Mouse (Mus musculus) T-helper 2 cell (primary cell): ENCODE data around the gene Rergl.

Source experiments
- in situ Hi-C: fragments of 300-600 bp; cut with MboI, MseI; formaldehyde crosslinking; loops from one replicate; pipeline ENCODE4 v1.15.1; 2025; ENCODE audit warnings: high pct_unique_total_duplicates

The Rergl gene

GRCm38 (mm10) chr6:139501876-139502275 lies at the start of gene Rergl:
Gene Rergl (minus strand): TSS chr6:139501976.
- in situ Hi-C loops, result no loop called here

DNA sequence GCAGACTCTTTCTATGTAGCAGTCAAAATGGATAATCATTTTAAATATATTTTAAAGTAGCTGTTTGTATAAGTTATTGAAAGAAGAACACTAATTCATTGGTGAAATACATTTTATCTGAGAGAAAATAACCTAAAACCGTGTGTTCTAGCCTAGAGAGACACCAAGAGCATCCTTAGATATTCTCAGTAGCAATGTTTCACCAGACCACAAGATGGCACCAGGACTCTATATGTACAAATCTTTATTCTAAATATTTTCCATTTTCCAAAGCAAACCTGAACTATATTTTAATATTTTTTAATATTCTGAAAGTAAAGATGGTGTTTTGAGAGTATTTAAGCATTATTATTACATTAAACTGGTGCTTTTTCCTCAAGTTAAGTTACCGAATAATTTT lies 36.7 kb upstream of the Rergl start:
- in situ Hi-C loops, result no loop called here

GRCm38 (mm10) chr6:139525406-139525805 lies 23.6 kb upstream of the Rergl start:
- in situ Hi-C loops, result no loop called here

DNA sequence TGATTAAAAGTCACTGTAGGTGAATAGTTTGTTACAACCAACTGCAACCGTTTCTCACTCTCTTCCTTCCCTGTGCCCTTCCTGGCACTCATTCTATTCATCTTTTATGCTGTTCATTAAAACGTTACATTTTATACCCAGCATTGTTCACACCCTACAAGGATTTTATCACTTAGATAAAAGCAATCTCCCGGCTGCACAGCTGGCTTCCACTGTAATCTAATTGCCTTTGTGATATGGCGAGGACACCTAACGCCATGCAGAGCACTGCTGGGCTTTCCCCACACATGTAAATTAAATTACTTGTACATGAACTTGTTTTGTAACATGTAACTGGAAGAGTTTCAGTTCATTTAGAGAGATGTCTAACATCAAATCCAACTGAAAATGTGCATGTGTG lies 22.5 kb upstream of the Rergl start:
- in situ Hi-C loops, result no loop called here

DNA sequence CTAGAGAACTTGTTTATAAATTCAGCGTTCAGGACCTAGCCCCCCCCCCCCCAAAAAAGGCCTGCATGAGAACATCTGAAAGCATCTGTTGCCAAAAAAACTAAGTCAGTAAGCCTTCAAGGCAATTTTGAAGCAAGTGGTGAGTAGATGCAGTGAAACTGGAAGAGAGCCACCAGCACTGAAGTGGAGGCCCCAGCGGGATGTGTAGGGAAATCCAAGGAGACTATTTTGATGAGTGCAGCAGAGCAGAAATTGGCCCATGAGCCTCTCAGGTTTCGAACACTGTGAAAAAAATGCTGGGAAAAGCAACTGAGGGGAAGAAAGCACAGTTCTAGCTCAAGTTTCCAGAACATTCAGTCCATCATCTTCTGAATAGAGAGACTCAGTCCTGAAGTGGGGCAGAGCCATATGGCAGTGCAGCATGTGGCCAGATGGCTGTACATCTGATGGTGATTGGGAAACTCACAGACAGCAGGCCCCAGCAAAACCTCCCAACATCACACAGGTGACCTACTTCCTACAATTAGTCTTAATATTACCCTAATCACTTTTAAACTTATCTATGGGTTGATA lies 13.2 kb upstream of the Rergl start:
- in situ Hi-C loops, result no loop called here

- in situ Hi-C loops, result no loop called here
These were observed 22.0 kb downstream of the Rergl start for GRCm38 (mm10) chr6:139479730-139480129.

DNA sequence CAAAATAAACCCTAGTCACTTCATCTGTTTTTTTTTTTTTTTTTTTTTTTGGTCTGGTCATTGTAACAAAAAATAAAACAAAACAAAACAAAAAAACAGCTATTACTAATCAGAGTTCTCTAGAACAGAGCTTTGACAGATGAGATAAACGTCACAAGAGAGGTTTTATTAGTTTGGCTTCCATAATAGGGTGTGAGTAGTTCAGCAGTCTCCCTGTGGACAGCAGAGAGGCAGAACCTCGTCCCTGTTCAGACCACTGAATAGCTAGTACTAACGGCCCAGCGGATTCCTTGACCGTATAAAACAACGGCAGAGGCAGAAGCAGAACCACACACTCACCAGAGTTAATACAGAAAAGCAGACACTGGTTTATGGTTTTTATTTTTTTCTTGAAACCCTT lies 36.8 kb downstream of the Rergl start:
- in situ Hi-C loops, result no loop called here

- in situ Hi-C loops, result no loop called here
These were observed 37.5 kb downstream of the Rergl start for GRCm38 (mm10) chr6:139464292-139464691.

- in situ Hi-C loops, result no loop called here
These were observed 40.7 kb downstream of the Rergl start for GRCm38 (mm10) chr6:139461094-139461493.

DNA sequence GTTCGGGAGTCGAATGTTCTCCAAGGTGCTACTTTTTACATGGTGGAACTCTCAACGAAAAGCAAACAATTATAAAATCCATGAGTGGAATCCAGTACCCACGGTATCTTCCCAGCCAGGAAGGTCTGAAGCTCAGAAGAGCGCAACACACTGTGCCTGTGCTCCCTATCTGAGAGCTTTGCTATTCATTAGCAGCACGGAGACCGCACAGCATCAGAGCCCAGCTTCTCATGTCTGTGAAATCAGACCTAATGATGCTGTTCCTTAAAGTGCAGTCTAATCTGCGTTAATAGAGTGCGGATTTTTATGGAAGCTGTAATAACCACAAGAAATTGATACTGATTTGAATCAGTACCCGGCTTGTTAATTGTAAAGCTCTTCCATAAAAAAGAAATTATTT lies 41.3 kb downstream of the Rergl start:
- in situ Hi-C loops, result no loop called here

DNA sequence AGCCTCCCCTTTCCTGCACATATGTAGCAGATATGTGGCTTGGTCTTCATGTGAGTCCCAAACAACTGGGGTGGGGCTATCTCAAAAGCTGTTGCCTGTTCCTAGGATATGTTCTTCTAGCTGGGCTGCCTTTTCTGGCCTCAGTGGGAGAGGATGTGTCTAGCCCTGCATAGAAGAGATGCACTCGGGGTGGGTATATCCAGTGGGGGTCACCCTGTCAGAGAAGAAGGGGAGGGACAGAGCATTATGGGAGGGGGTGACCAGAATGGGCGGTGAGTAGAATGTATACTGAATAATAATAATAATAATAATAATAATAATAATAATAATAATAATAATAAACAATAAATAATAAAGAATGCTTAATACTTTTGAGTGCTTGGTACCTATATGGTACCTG lies 57.8 kb downstream of the Rergl start:
- in situ Hi-C loops, result no loop called here
